Mouse (Mus musculus): ENCODE results near the gene Pigc.

DNA sequence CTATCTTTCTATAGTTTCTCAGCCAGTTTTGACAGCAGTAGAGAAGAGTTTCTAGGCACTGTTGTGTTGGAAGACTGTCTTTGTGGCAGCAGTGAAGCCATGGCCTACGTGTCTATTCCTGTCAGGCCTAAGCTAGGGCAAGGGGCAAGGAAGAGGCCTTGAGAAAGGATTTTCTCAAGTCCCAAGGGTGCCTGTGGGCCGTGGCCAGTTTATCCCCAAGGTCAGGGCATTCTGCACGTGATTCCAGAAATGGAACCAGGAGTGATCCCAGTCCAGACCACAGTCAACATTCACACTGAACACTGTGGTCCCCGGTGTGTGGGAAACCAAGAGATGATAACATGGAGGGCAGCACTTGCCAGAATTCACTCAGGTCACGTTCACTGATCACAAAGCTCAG, 13.1 kb upstream of the Pigc start:
- TF ChIP-seq CTCF (IDR thresholded peaks at IDR 0.05) (no peak), POLR2A (IDR thresholded peaks at IDR 0.05; ENCODE audit: insufficient read depth, low read depth, low read length) (no peak), EP300 (IDR thresholded peaks at IDR 0.05; ENCODE audit: insufficient read depth, low read depth, low read length) (no peak)

Data from heart, adult 2 months (tissue).